ENCODE assay signal across 29 mouse cellular contexts in the genomic region with DNA sequence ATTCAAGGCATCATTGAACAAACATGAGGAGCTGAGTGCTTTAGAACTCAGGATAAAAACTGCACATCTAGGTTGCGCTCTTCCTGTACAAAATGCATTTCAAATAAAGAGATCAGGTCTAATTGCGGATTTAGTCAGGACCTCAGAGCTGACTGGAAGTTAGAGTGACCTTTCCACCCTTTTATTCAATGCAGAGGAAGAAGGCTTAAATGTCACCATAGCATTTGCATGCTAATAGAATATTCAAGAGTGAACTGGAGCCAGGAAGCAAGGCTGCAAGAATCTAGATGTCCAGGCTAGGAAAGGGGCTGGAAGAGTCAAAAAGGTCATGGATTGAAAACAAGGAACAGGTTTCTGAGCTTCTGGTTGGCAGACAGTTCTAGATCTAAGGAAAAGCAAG.
DNase-seq lines count a peak whose midpoint lies in the region; ATAC-seq and TF ChIP-seq lines count a peak whose summit lies in the region.
"Had no signal": no experiment of that assay in that cellular context is flagged by ENCODE, and none has a peak within 500 bp of the region (broad histone marks: within the 10 kb centered on the region; RNA-seq: fewer than 3 reads in every experiment).

No protein-coding gene starts in this region.

- no peak overlapping the region for H3K27ac ChIP-seq in midbrain, embryonic 11.5 days (ENCODE audit: low read depth, low read length)
- no peak overlapping the region for H3K27ac ChIP-seq in midbrain, embryonic 10.5 days (replicated peaks)
- H3K27ac ChIP-seq in ES-E14 (ENCODE audit: insufficient read depth, low read depth, low read length, poor library complexity, severe bottlenecking), result no peak overlapping the region; the same call in 1 of the 2 replicates
- H3K27ac ChIP-seq in gastrocnemius, adult 2 months, result no peak overlapping the region
- H3K27ac ChIP-seq: embryonic facial prominence, embryonic 10.5 days; embryonic facial prominence, embryonic 13.5 days; forebrain, embryonic 12.5 days; heart, embryonic 15.5 days; hindbrain, embryonic 10.5 days; hindbrain, embryonic 13.5 days; intestine, embryonic 15.5 days had no signal

- no peak for DNase-seq in midbrain, embryonic 11.5 days (ENCODE audit: low spot score, missing footprints)
- no peak for DNase-seq in midbrain, embryonic 10.5 days (ENCODE audit: low spot score)
- DNase-seq in ES-E14 (ENCODE audit: low read depth, low spot score), result peak; percentile 22
- DNase-seq in brain, embryonic 14.5 days (ENCODE audit: low read depth), result peak; percentile 3
- no peak for DNase-seq in gastrocnemius, adult 2 months
- DNase-seq in neural tube, embryonic 10.5 days (ENCODE audit: extremely low spot score, low spot score), result no peak
- DNase-seq: adrenal gland, postnatal 10 days; adrenal gland, postnatal 36 days; cerebellum, adult 11 months; cerebellum, adult 2 months; cerebellum, adult 9-11 months; cerebellum, postnatal 25 days; forebrain, postnatal 0 days; gastrocnemius, postnatal 25 days; heart, adult 18-20 months; heart, postnatal 10 days; heart, postnatal 36 days; kidney, adult 11 months had no signal

- H3K4me1 ChIP-seq in midbrain, embryonic 11.5 days (ENCODE audit: control insufficient read depth, insufficient read depth, low read length), result 0 out of 2 replicates have a peak, but pooled peaks cover 2% of the 10 kb centered on the region
- H3K4me1 ChIP-seq in midbrain, embryonic 10.5 days, result peaks cover 6% of the 10 kb centered on the region
- H3K4me1 ChIP-seq in ES-E14 (ENCODE audit: control insufficient read depth in 2 of 2, insufficient read depth in 2 of 2, low read length in 2 of 2, poor library complexity in 1 of 2), result no peaks in the 10 kb centered on the region; a peak in 1 of 4 replicates
- H3K4me1 ChIP-seq: embryonic facial prominence, embryonic 10.5 days; embryonic facial prominence, embryonic 13.5 days; forebrain, embryonic 12.5 days; heart, embryonic 12.5 days; heart, embryonic 15.5 days; intestine, embryonic 15.5 days had no signal

- WGBS in midbrain, embryonic 11.5 days, result 35% methylated on average over 2 of the region's 2 CpGs
- 55% methylated on average over 2 of the region's 2 CpGs for WGBS in midbrain, embryonic 10.5 days

- ATAC-seq in midbrain, embryonic 11.5 days (ENCODE audit: low FRiP score), result 0 out of 2 replicates have a peak, but pooled peaks have one; percentile 50
- ATAC-seq: CD4-positive, CD25-positive, alpha-beta regulatory T cell, adult 4 months; forebrain, postnatal 0 days; hindbrain, embryonic 16.5 days; intestine, embryonic 15.5 days had no signal

- H3K36me3 ChIP-seq in midbrain, embryonic 11.5 days (ENCODE audit: control insufficient read depth, insufficient read depth, low read length), result no peaks in the 10 kb centered on the region
- no peaks in the 10 kb centered on the region for H3K36me3 ChIP-seq in midbrain, embryonic 10.5 days
- no peaks in the 10 kb centered on the region for H3K36me3 ChIP-seq in ES-E14 (ENCODE audit: control insufficient read depth, insufficient read depth, low read length, poor library complexity, severe bottlenecking)
- H3K36me3 ChIP-seq: embryonic facial prominence, embryonic 10.5 days; embryonic facial prominence, embryonic 13.5 days; forebrain, embryonic 12.5 days; heart, embryonic 12.5 days; heart, embryonic 15.5 days; hindbrain, embryonic 10.5 days; hindbrain, embryonic 13.5 days; intestine, embryonic 15.5 days had no signal

- TF ChIP-seq CTCF in brain, embryonic 14.5 days (IDR thresholded peaks at IDR 0.05; ENCODE audit: borderline replicate concordance, extremely low read depth, insufficient read depth, insufficient read length), result no peak
- no peak for TF ChIP-seq CTCF in gastrocnemius, adult 2 months (IDR thresholded peaks at IDR 0.05)

- no peak overlapping the region for H3K4me2 ChIP-seq in midbrain, embryonic 11.5 days
- H3K4me2 ChIP-seq: embryonic facial prominence, embryonic 13.5 days; forebrain, embryonic 12.5 days; heart, embryonic 12.5 days; heart, embryonic 15.5 days; hindbrain, embryonic 13.5 days; intestine, embryonic 15.5 days had no signal

- TF ChIP-seq POLR2A in brain, embryonic 14.5 days (IDR thresholded peaks at IDR 0.05; ENCODE audit: borderline replicate concordance, extremely low read depth, insufficient read depth, insufficient read length, poor library complexity, severe bottlenecking), result no peak

- intact Hi-C loops in gastrocnemius, adult 2 months (cut with DNase I), result no loop called here

- H3K9ac ChIP-seq in midbrain, embryonic 11.5 days (ENCODE audit: low read length), result no peak overlapping the region
- no peak overlapping the region for H3K9ac ChIP-seq in ES-E14 (ENCODE audit: insufficient read depth, low read depth, low read length, poor library complexity, severe bottlenecking)
- H3K9ac ChIP-seq: embryonic facial prominence, embryonic 13.5 days; forebrain, embryonic 12.5 days; forebrain, postnatal 0 days; heart, embryonic 12.5 days; heart, embryonic 15.5 days; hindbrain, embryonic 13.5 days; intestine, embryonic 15.5 days had no signal

- in situ Hi-C loops in ES-E14 (cut with MboI; ENCODE audit: low sequenced_read_pairs in 2 of 2, unreplicated experiment in 2 of 2), result no loop called here

- H3K9me3 ChIP-seq in midbrain, embryonic 11.5 days (ENCODE audit: control insufficient read depth, low read length), result no peaks in the 10 kb centered on the region
- no peaks in the 10 kb centered on the region for H3K9me3 ChIP-seq in midbrain, embryonic 10.5 days (replicated peaks)
- no peaks in the 10 kb centered on the region for H3K9me3 ChIP-seq in ES-E14 (ENCODE audit: control insufficient read depth, insufficient read depth, low read depth, low read length)
- H3K9me3 ChIP-seq: embryonic facial prominence, embryonic 10.5 days; embryonic facial prominence, embryonic 13.5 days; forebrain, embryonic 12.5 days; heart, embryonic 12.5 days; heart, embryonic 15.5 days; hindbrain, embryonic 10.5 days; hindbrain, embryonic 13.5 days; intestine, embryonic 15.5 days had no signal

- H3K4me3 ChIP-seq in midbrain, embryonic 11.5 days (ENCODE audit: low read depth, low read length), result no peak overlapping the region
- no peak overlapping the region for H3K4me3 ChIP-seq in midbrain, embryonic 10.5 days
- no peak overlapping the region for H3K4me3 ChIP-seq in ES-E14 (ENCODE audit: insufficient read depth in 1 of 2, low read depth in 1 of 2, low read length in 2 of 2, poor library complexity in 1 of 2, severe bottlenecking in 1 of 2)
- no peak overlapping the region for H3K4me3 ChIP-seq in gastrocnemius, adult 2 months
- H3K4me3 ChIP-seq: embryonic facial prominence, embryonic 10.5 days; embryonic facial prominence, embryonic 13.5 days; erythroblast, embryonic 14.5 days; forebrain, embryonic 12.5 days; heart, embryonic 12.5 days; heart, embryonic 15.5 days; hindbrain, embryonic 10.5 days; hindbrain, embryonic 13.5 days; intestine, embryonic 15.5 days had no signal

- H3K27me3 ChIP-seq in midbrain, embryonic 11.5 days (ENCODE audit: control insufficient read depth, insufficient read depth, low read length), result no peaks in the 10 kb centered on the region
- H3K27me3 ChIP-seq in midbrain, embryonic 10.5 days (ENCODE audit: low read depth, poor library complexity, severe bottlenecking), result no peaks in the 10 kb centered on the region
- H3K27me3 ChIP-seq: embryonic facial prominence, embryonic 13.5 days; forebrain, embryonic 12.5 days; heart, embryonic 12.5 days; heart, embryonic 15.5 days; hindbrain, embryonic 13.5 days; intestine, embryonic 15.5 days had no signal

TF ChIP-seq in ES-E14, 5 proteins besides CTCF, POLR2A, EP300 and RAD21:
- TF ChIP-seq ZNF384 (IDR thresholded peaks at IDR 0.05; ENCODE audit: low read depth, low read length) (no peak), MAFK (IDR thresholded peaks at IDR 0.05; ENCODE audit: insufficient read depth, low read depth, low read length) (no peak), CHD2 (IDR thresholded peaks at IDR 0.05; ENCODE audit: low read depth, low read length) (no peak; the same call in 1 of the 2 replicates), ZC3H11A (IDR thresholded peaks at IDR 0.05; ENCODE audit: borderline replicate concordance, low read depth, low read length) (no peak), HCFC1 (IDR thresholded peaks at IDR 0.05; ENCODE audit: borderline replicate concordance, insufficient read depth, low read length) (no peak)

Comparison
In these comparisons a context has a peak if more than half of its experiments do, and no peak if none do; other contexts are left out.
1. DNase-seq: peak in ES-E14 (single experiment) and brain, embryonic 14.5 days (single experiment); none in midbrain, embryonic 11.5 days (single experiment), midbrain, embryonic 10.5 days (single experiment), gastrocnemius, adult 2 months (single experiment) and neural tube, embryonic 10.5 days (single experiment).